Mouse (Mus musculus): ENCODE measurements at regions not wholly inside any gene's neighbourhood (a gene's known extent, or its start where the extent isn't known, plus 50 kb on each side); places are given as distances from the start of the nearest gene placed in this dataset.
A peak's percentile ranks its signal among the peaks of the same experiment; 100 is the strongest.

- no peak for DNase-seq
Observed at GRCm38 (mm10) chr5:111898482-111898881, 164.8 kb downstream of the Gm26897 start.

GRCm38 (mm10) chr5:111901197-111901596 lies 167.5 kb downstream of the Gm26897 start:
- DNase-seq: no peak

GRCm38 (mm10) chr5:111901678-111902077 lies 168.0 kb downstream of the Gm26897 start:
- DNase-seq: no peak

- DNase-seq: no peak
Observed at GRCm38 (mm10) chr5:111908085-111908484, 174.4 kb downstream of the Gm26897 start.

GRCm38 (mm10) chr5:111910514-111910913 lies 176.8 kb downstream of the Gm26897 start:
- DNase-seq: no peak

GRCm38 (mm10) chr5:111913354-111913753 lies 179.6 kb downstream of the Gm26897 start:
- no peak for DNase-seq

GRCm38 (mm10) chr5:111914296-111914695 lies 180.6 kb downstream of the Gm26897 start:
- DNase-seq: no peak

- no peak for DNase-seq
Observed at GRCm38 (mm10) chr5:111917643-111918252, 184.0 kb downstream of the Gm26897 start.

- DNase-seq: no peak
Observed at GRCm38 (mm10) chr5:111918888-111919287, 185.2 kb downstream of the Gm26897 start.

GRCm38 (mm10) chr5:111922991-111923701 lies 189.4 kb downstream of the Gm26897 start:
- DNase-seq: no peak

- no peak for DNase-seq
Observed at GRCm38 (mm10) chr5:111925757-111926156, 192.0 kb downstream of the Gm26897 start.

- no peak for DNase-seq
Observed at GRCm38 (mm10) chr5:111929180-111929990, 195.7 kb downstream of the Gm26897 start.

GRCm38 (mm10) chr5:111929991-111930339 lies 196.2 kb downstream of the Gm26897 start:
- no peak for DNase-seq

GRCm38 (mm10) chr5:111931733-111932132 lies 198.0 kb downstream of the Gm26897 start:
- DNase-seq: peak; percentile 11 to 35

- DNase-seq: peak; percentile 87 to 90
Observed at GRCm38 (mm10) chr5:111935381-111936134, 201.8 kb downstream of the Gm26897 start.

GRCm38 (mm10) chr5:111941831-111942230 lies 208.1 kb downstream of the Gm26897 start:
- no peak for DNase-seq

GRCm38 (mm10) chr5:111942792-111943191 lies 209.1 kb downstream of the Gm26897 start:
- DNase-seq: no peak

- no peak for DNase-seq
Observed at GRCm38 (mm10) chr5:111943337-111944162, 209.8 kb downstream of the Gm26897 start.

GRCm38 (mm10) chr5:111944273-111944971 lies 210.7 kb downstream of the Gm26897 start:
- DNase-seq: no peak

GRCm38 (mm10) chr5:111944972-111945285 lies 211.2 kb downstream of the Gm26897 start:
- no peak for DNase-seq

- DNase-seq: no peak
Observed at GRCm38 (mm10) chr5:111946281-111946680, 212.6 kb downstream of the Gm26897 start.

- DNase-seq: peak in 1 of 2 experiments; percentile 15
Observed at GRCm38 (mm10) chr5:111957698-111958097, 224.0 kb downstream of the Gm26897 start.
